Mouse (Mus musculus): ENCODE results near the gene Lmna. TPM values are rescaled to one million over a fixed set of nuclear protein-coding genes. Genes with fewer than 3 reads are reported as not detected.

Lmna gene
- total and polyA plus RNA-seq, 3 experiments, result 128 to 388 (median 302) TPM

- Histone ChIP-seq H3K27ac (ENCODE audit: control insufficient read depth, low read depth, low read length) (no peak overlapping the region), H3K9ac (ENCODE audit: control insufficient read depth, low read depth, low read length, poor library complexity, severe bottlenecking) (no peak overlapping the region), H3K79me2 (ENCODE audit: control insufficient read depth, insufficient read depth, low read length, poor library complexity) (peaks cover 15% of the 10 kb centered on the region), H3K9me3 (replicated peaks; ENCODE audit: insufficient read depth, low read length) (no peaks in the 10 kb centered on the region), H3K27me3 (ENCODE audit: control insufficient read depth in 1 of 2, insufficient read depth in 2 of 2, low read length in 2 of 2) (no peaks in the 10 kb centered on the region), H3K4me1 (ENCODE audit: control insufficient read depth in 1 of 2, insufficient read depth in 2 of 2, low read length in 2 of 2) (peaks cover 17 to 26% of the 10 kb centered on the region in 2 experiments), H3K4me3 (ENCODE audit: control insufficient read depth in 1 of 2, insufficient read depth in 1 of 2, low read depth in 2 of 2, low read length in 2 of 2) (no peak overlapping the region), H3K36me3 (ENCODE audit: control insufficient read depth in 1 of 2, insufficient read depth in 2 of 2, low read length in 2 of 2) (peaks cover 0 to 27% of the 10 kb centered on the region in 2 experiments)
- DNase-seq (ENCODE audit: low read depth, low spot score), result no peak
- TF ChIP-seq MXI1 (IDR thresholded peaks at IDR 0.05; ENCODE audit: low read depth, low read length) (no peak), JUND (IDR thresholded peaks at IDR 0.05; ENCODE audit: low read depth, low read length) (no peak), ETS1 (IDR thresholded peaks at IDR 0.05; ENCODE audit: low read depth, low read length) (no peak), GABPA (IDR thresholded peaks at IDR 0.05; ENCODE audit: low read depth, low read length) (no peak), BHLHE40 (IDR thresholded peaks at IDR 0.05; ENCODE audit: borderline replicate concordance, low read depth, low read length) (no peak), KAT2A (conservative IDR thresholded peaks at IDR 0.05; ENCODE audit: low read depth, low read length) (no peak), MAFK (IDR thresholded peaks at IDR 0.05; ENCODE audit: borderline replicate concordance, low read depth, low read length) (no peak), POLR2AphosphoS5 (IDR thresholded peaks at IDR 0.05; ENCODE audit: borderline replicate concordance, low read depth, low read length) (no peak), MYC (IDR thresholded peaks at IDR 0.05; ENCODE audit: low read depth, low read length) (no peak), RCOR1 (IDR thresholded peaks at IDR 0.05; ENCODE audit: low read depth, low read length) (no peak), POLR2AphosphoS2 (IDR thresholded peaks at IDR 0.05; ENCODE audit: low read length) (no peak)
These were observed 23.7 kb downstream of the Lmna start for GRCm38 (mm10) chr3:88486043-88486442.

- Histone ChIP-seq H3K9me3 (replicated peaks; ENCODE audit: insufficient read depth, low read length) (no peaks in the 10 kb centered on the region), H3K27ac (ENCODE audit: control insufficient read depth, low read depth, low read length) (no peak overlapping the region), H3K79me2 (ENCODE audit: control insufficient read depth, insufficient read depth, low read length, poor library complexity) (peaks cover 5% of the 10 kb centered on the region; the same call in 1 of the 2 replicates), H3K4me1 (ENCODE audit: control insufficient read depth in 1 of 2, insufficient read depth in 2 of 2, low read length in 2 of 2) (peaks cover 4 to 14% of the 10 kb centered on the region in 2 experiments), H3K27me3 (ENCODE audit: control insufficient read depth in 1 of 2, insufficient read depth in 2 of 2, low read length in 2 of 2) (no peaks in the 10 kb centered on the region), H3K4me3 (ENCODE audit: control insufficient read depth in 1 of 2, insufficient read depth in 1 of 2, low read depth in 2 of 2, low read length in 2 of 2) (no peak overlapping the region), H3K36me3 (ENCODE audit: control insufficient read depth in 1 of 2, insufficient read depth in 2 of 2, low read length in 2 of 2) (peaks cover 0 to 15% of the 10 kb centered on the region in 2 experiments), H3K9ac (ENCODE audit: control insufficient read depth, low read depth, low read length, poor library complexity, severe bottlenecking) (no peak overlapping the region)
- no peak for DNase-seq (ENCODE audit: low read depth, low spot score)
- TF ChIP-seq MYC (IDR thresholded peaks at IDR 0.05; ENCODE audit: low read depth, low read length) (no peak), CHD2 (IDR thresholded peaks at IDR 0.05; ENCODE audit: low read length) (no peak), E2F4 (IDR thresholded peaks at IDR 0.05; ENCODE audit: borderline replicate concordance, low read depth, low read length) (no peak), TBP (IDR thresholded peaks at IDR 0.05; ENCODE audit: low read depth, low read length) (no peak), USF1 (IDR thresholded peaks at IDR 0.05; ENCODE audit: low read depth, low read length) (no peak), CTCF (IDR thresholded peaks at IDR 0.05 in 2 of 3, conservative IDR thresholded peaks at IDR 0.05 in 1 of 3; ENCODE audit: control insufficient read depth in 1 of 3, insufficient read depth in 1 of 3, low read depth in 2 of 3, low read length in 3 of 3, poor library complexity in 1 of 3, severe bottlenecking in 1 of 3) (no peak), KAT2A (conservative IDR thresholded peaks at IDR 0.05; ENCODE audit: low read depth, low read length) (no peak), SIN3A (IDR thresholded peaks at IDR 0.05; ENCODE audit: low read length) (no peak), UBTF (IDR thresholded peaks at IDR 0.05; ENCODE audit: borderline replicate concordance, insufficient read depth, low read depth, low read length) (no peak), POLR2A (IDR thresholded peaks at IDR 0.05; ENCODE audit: control insufficient read depth in 1 of 2, insufficient read depth in 1 of 2, low read depth in 1 of 2, low read length in 2 of 2, poor library complexity in 1 of 2) (no peak), ZNF384 (IDR thresholded peaks at IDR 0.05; ENCODE audit: low read depth, low read length) (no peak), MAX (IDR thresholded peaks at IDR 0.05; ENCODE audit: low read length) (no peak), EP300 (IDR thresholded peaks at IDR 0.05; ENCODE audit: low read depth in 1 of 2, low read length in 2 of 2) (no peak), RAD21 (IDR thresholded peaks at IDR 0.05; ENCODE audit: low read depth, low read length) (no peak), GATA1 (IDR thresholded peaks at IDR 0.05; ENCODE audit: low read depth, low read length) (no peak), NRF1 (IDR thresholded peaks at IDR 0.05; ENCODE audit: insufficient read depth, low read depth, low read length, poor library complexity, severe bottlenecking) (no peak), MAZ (IDR thresholded peaks at IDR 0.05; ENCODE audit: low read depth, low read length) (no peak)
These were observed 25.0 kb downstream of the Lmna start for GRCm38 (mm10) chr3:88484597-88485316.

Data from MEL (cell line).